Mouse (Mus musculus): ENCODE data around the gene Kri1. TPM values are rescaled to one million over a fixed set of nuclear protein-coding genes. Genes with fewer than 3 reads are reported as not detected.

Gene Kri1
- total and polyA plus RNA-seq, 3 experiments = 76.1 to 233 (median 199) TPM

- Histone ChIP-seq H3K27ac (ENCODE audit: control insufficient read depth, low read depth, low read length) (no peak overlapping the region), H3K79me2 (ENCODE audit: control insufficient read depth, insufficient read depth, low read length, poor library complexity) (no peaks in the 10 kb centered on the region), H3K27me3 (ENCODE audit: control insufficient read depth in 1 of 2, insufficient read depth in 2 of 2, low read length in 2 of 2) (no peaks in the 10 kb centered on the region; a peak in 1 of 4 replicates), H3K9me3 (replicated peaks; ENCODE audit: insufficient read depth, low read length) (no peaks in the 10 kb centered on the region), H3K36me3 (ENCODE audit: control insufficient read depth in 1 of 2, insufficient read depth in 2 of 2, low read length in 2 of 2) (peaks cover 0 to 7% of the 10 kb centered on the region in 2 experiments; a peak in 2 of 4 replicates), H3K4me1 (ENCODE audit: control insufficient read depth in 1 of 2, insufficient read depth in 2 of 2, low read length in 2 of 2) (peaks cover 12 to 17% of the 10 kb centered on the region in 2 experiments), H3K4me3 (ENCODE audit: control insufficient read depth in 1 of 2, insufficient read depth in 1 of 2, low read depth in 2 of 2, low read length in 2 of 2) (0 out of 4 replicates have a peak overlapping the region, but pooled peaks of 1 of the 2 experiments have one; percentile 6), H3K9ac (ENCODE audit: control insufficient read depth, low read depth, low read length, poor library complexity, severe bottlenecking) (0 out of 2 replicates have a peak overlapping the region, but pooled peaks have one; percentile 1)
- TF ChIP-seq TBP (IDR thresholded peaks at IDR 0.05; ENCODE audit: low read depth, low read length) (0 out of 2 replicates have a peak, but pooled peaks have one; percentile 17), KAT2A (conservative IDR thresholded peaks at IDR 0.05; ENCODE audit: low read depth, low read length) (no peak), USF1 (IDR thresholded peaks at IDR 0.05; ENCODE audit: low read depth, low read length) (no peak), SIN3A (IDR thresholded peaks at IDR 0.05; ENCODE audit: low read length) (peak; percentile 36; the same call in 1 of the 2 replicates), TAL1 (IDR thresholded peaks at IDR 0.05; ENCODE audit: low read length) (no peak), MAX (IDR thresholded peaks at IDR 0.05; ENCODE audit: low read length) (0 out of 2 replicates have a peak, but pooled peaks have one; percentile 15), BHLHE40 (IDR thresholded peaks at IDR 0.05; ENCODE audit: borderline replicate concordance, low read depth, low read length) (no peak), GATA1 (IDR thresholded peaks at IDR 0.05; ENCODE audit: low read depth, low read length) (peak; percentile 62; the same call in 1 of the 2 replicates), MEF2A (IDR thresholded peaks at IDR 0.05; ENCODE audit: extremely low read depth, insufficient replicate concordance, low read depth, low read length, poor library complexity, severe bottlenecking) (no peak), POLR2AphosphoS2 (IDR thresholded peaks at IDR 0.05; ENCODE audit: low read length) (no peak), ETS1 (IDR thresholded peaks at IDR 0.05; ENCODE audit: low read depth, low read length) (peak; percentile 61), MXI1 (IDR thresholded peaks at IDR 0.05; ENCODE audit: low read depth, low read length) (peak; percentile 2; the same call in 1 of the 2 replicates), POLR2A (IDR thresholded peaks at IDR 0.05; ENCODE audit: control insufficient read depth in 1 of 2, insufficient read depth in 1 of 2, low read depth in 1 of 2, low read length in 2 of 2, poor library complexity in 1 of 2) (0 out of 4 replicates have a peak, but pooled peaks of 1 of the 2 experiments have one; percentile 2), NELFE (IDR thresholded peaks at IDR 0.05; ENCODE audit: low read depth, low read length) (peak; percentile 12; the same call in 1 of the 2 replicates), POLR2AphosphoS5 (IDR thresholded peaks at IDR 0.05; ENCODE audit: borderline replicate concordance, low read depth, low read length) (no peak), EP300 (IDR thresholded peaks at IDR 0.05; ENCODE audit: low read depth in 1 of 2, low read length in 2 of 2) (peak; percentile 4 to 20; a peak in 3 of 4 replicates), JUND (IDR thresholded peaks at IDR 0.05; ENCODE audit: low read depth, low read length) (no peak)
- DNase-seq (ENCODE audit: low read depth, low spot score) = peak; percentile 73
Observed at GRCm38 (mm10) chr9:21250509-21250908, 37.3 kb downstream of the Kri1 start.

GRCm38 (mm10) chr9:21249629-21250508 lies 37.9 kb downstream of the Kri1 start:
- Histone ChIP-seq H3K4me1 (ENCODE audit: control insufficient read depth in 1 of 2, insufficient read depth in 2 of 2, low read length in 2 of 2) (peaks cover 12 to 17% of the 10 kb centered on the region in 2 experiments), H3K79me2 (ENCODE audit: control insufficient read depth, insufficient read depth, low read length, poor library complexity) (no peaks in the 10 kb centered on the region), H3K27ac (ENCODE audit: control insufficient read depth, low read depth, low read length) (no peak overlapping the region), H3K9me3 (replicated peaks; ENCODE audit: insufficient read depth, low read length) (no peaks in the 10 kb centered on the region), H3K4me3 (ENCODE audit: control insufficient read depth in 1 of 2, insufficient read depth in 1 of 2, low read depth in 2 of 2, low read length in 2 of 2) (0 out of 4 replicates have a peak overlapping the region, but pooled peaks of 1 of the 2 experiments have one; percentile 6), H3K36me3 (ENCODE audit: control insufficient read depth in 1 of 2, insufficient read depth in 2 of 2, low read length in 2 of 2) (peaks cover 0 to 7% of the 10 kb centered on the region in 2 experiments; a peak in 2 of 4 replicates), H3K27me3 (ENCODE audit: control insufficient read depth in 1 of 2, insufficient read depth in 2 of 2, low read length in 2 of 2) (no peaks in the 10 kb centered on the region; a peak in 1 of 4 replicates), H3K9ac (ENCODE audit: control insufficient read depth, low read depth, low read length, poor library complexity, severe bottlenecking) (0 out of 2 replicates have a peak overlapping the region, but pooled peaks have one; percentile 1)
- DNase-seq (ENCODE audit: low read depth, low spot score) = peak; percentile 83
- TF ChIP-seq UBTF (IDR thresholded peaks at IDR 0.05; ENCODE audit: borderline replicate concordance, insufficient read depth, low read depth, low read length) = no peak
- TF ChIP-seq MYB (IDR thresholded peaks at IDR 0.05; ENCODE audit: low read depth, low read length) = no peak; the same call in 1 of the 2 replicates
- TF ChIP-seq MAX (IDR thresholded peaks at IDR 0.05; ENCODE audit: low read length) = peak; percentile 74
- TF ChIP-seq CHD2 (IDR thresholded peaks at IDR 0.05; ENCODE audit: low read length) = no peak
- peak; percentile 92 for TF ChIP-seq MXI1 (IDR thresholded peaks at IDR 0.05; ENCODE audit: low read depth, low read length)
- TF ChIP-seq ZNF384 (IDR thresholded peaks at IDR 0.05; ENCODE audit: low read depth, low read length) = no peak
- no peak for TF ChIP-seq JUND (IDR thresholded peaks at IDR 0.05; ENCODE audit: low read depth, low read length)
- peak; percentile 41; the same call in 1 of the 2 replicates for TF ChIP-seq MEF2A (IDR thresholded peaks at IDR 0.05; ENCODE audit: extremely low read depth, insufficient replicate concordance, low read depth, low read length, poor library complexity, severe bottlenecking)
- no peak for TF ChIP-seq TBP (IDR thresholded peaks at IDR 0.05; ENCODE audit: low read depth, low read length)
- no peak for TF ChIP-seq ZKSCAN1 (IDR thresholded peaks at IDR 0.05; ENCODE audit: low read depth, low read length)
- peak; percentile 35 to 56; a peak in 2 of 4 replicates for TF ChIP-seq EP300 (IDR thresholded peaks at IDR 0.05; ENCODE audit: low read depth in 1 of 2, low read length in 2 of 2)
- TF ChIP-seq CTCF (IDR thresholded peaks at IDR 0.05 in 2 of 3, conservative IDR thresholded peaks at IDR 0.05 in 1 of 3; ENCODE audit: control insufficient read depth in 1 of 3, insufficient read depth in 1 of 3, low read depth in 2 of 3, low read length in 3 of 3, poor library complexity in 1 of 3, severe bottlenecking in 1 of 3) = no peak
- TF ChIP-seq USF1 (IDR thresholded peaks at IDR 0.05; ENCODE audit: low read depth, low read length) = 0 out of 2 replicates have a peak, but pooled peaks have one; percentile 3
- peak; percentile 41; the same call in 1 of the 2 replicates for TF ChIP-seq TCF12 (IDR thresholded peaks at IDR 0.05; ENCODE audit: low read depth, low read length)
- TF ChIP-seq ELF1 (IDR thresholded peaks at IDR 0.05; ENCODE audit: low read depth, low read length) = peak; percentile 9; the same call in 1 of the 2 replicates
- no peak for TF ChIP-seq NRF1 (IDR thresholded peaks at IDR 0.05; ENCODE audit: insufficient read depth, low read depth, low read length, poor library complexity, severe bottlenecking)

Measured in MEL (cell line).